In genomic region chr6:125160854-125161760, GRCm38 (mm10) we compare ENCODE assay signal across 8 mouse cellular contexts. TPM values are rescaled to one million over a fixed set of nuclear protein-coding genes. Genes with fewer than 3 reads are reported as not detected.
DNase-seq lines count a peak whose midpoint lies in the region; ATAC-seq and TF ChIP-seq lines count a peak whose summit lies in the region.

No protein-coding gene starts in this region.

- WGBS in embryonic facial prominence, embryonic 13.5 days: 16% methylated on average over 22 of the region's 22 CpGs
- 11% methylated on average over 22 of the region's 22 CpGs for WGBS in heart, embryonic 13.5 days
- WGBS in lung, embryonic 14.5 days: 17% methylated on average over 22 of the region's 22 CpGs

- no peak for ATAC-seq in embryonic facial prominence, embryonic 13.5 days (ENCODE audit: insufficient number of reproducible peaks, insufficient read depth, low FRiP score, low TSS enrichment, low read depth)
- peak; percentile 5; the same call in 1 of the 2 replicates for ATAC-seq in heart, embryonic 13.5 days (ENCODE audit: extremely low read depth, insufficient number of reproducible peaks, low FRiP score, low TSS enrichment)
- ATAC-seq in lung, embryonic 14.5 days (ENCODE audit: insufficient read depth): no peak

- peaks cover 59% of the 10 kb centered on the region for H3K36me3 ChIP-seq in embryonic facial prominence, embryonic 13.5 days
- H3K36me3 ChIP-seq in heart, embryonic 13.5 days: peaks cover 80% of the 10 kb centered on the region
- H3K36me3 ChIP-seq in lung, embryonic 14.5 days (ENCODE audit: insufficient read depth): peaks cover 62% of the 10 kb centered on the region

- peak overlapping the region; percentile 3; the same call in 1 of the 2 replicates for H3K4me3 ChIP-seq in embryonic facial prominence, embryonic 13.5 days
- H3K4me3 ChIP-seq in heart, embryonic 13.5 days: peak overlapping the region; percentile 98
- H3K4me3 ChIP-seq in lung, embryonic 14.5 days (ENCODE audit: low read depth, low read length): no peak overlapping the region

- peak overlapping the region; percentile 69 for H3K27ac ChIP-seq in embryonic facial prominence, embryonic 13.5 days
- peak overlapping the region; percentile 99 for H3K27ac ChIP-seq in heart, embryonic 13.5 days (replicated peaks)
- H3K27ac ChIP-seq in lung, embryonic 14.5 days (ENCODE audit: low read depth): peak overlapping the region; percentile 61; the same call in 1 of the 2 replicates

- no peaks in the 10 kb centered on the region for H3K9me3 ChIP-seq in embryonic facial prominence, embryonic 13.5 days
- H3K9me3 ChIP-seq in heart, embryonic 13.5 days: no peaks in the 10 kb centered on the region
- no peaks in the 10 kb centered on the region for H3K9me3 ChIP-seq in lung, embryonic 14.5 days (ENCODE audit: low read depth, low read length)

- H3K27me3 ChIP-seq in embryonic facial prominence, embryonic 13.5 days: no peaks in the 10 kb centered on the region
- H3K27me3 ChIP-seq in heart, embryonic 13.5 days (replicated peaks): no peaks in the 10 kb centered on the region
- no peaks in the 10 kb centered on the region for H3K27me3 ChIP-seq in lung, embryonic 14.5 days (ENCODE audit: insufficient read depth, low read length)

- no peak overlapping the region for H3K4me2 ChIP-seq in embryonic facial prominence, embryonic 13.5 days
- peak overlapping the region; percentile 73 for H3K4me2 ChIP-seq in heart, embryonic 13.5 days
- no peak overlapping the region for H3K4me2 ChIP-seq in lung, embryonic 14.5 days

- H3K4me1 ChIP-seq in embryonic facial prominence, embryonic 13.5 days: peaks cover 33% of the 10 kb centered on the region
- H3K4me1 ChIP-seq in heart, embryonic 13.5 days: peaks cover 43% of the 10 kb centered on the region
- H3K4me1 ChIP-seq in lung, embryonic 14.5 days (ENCODE audit: insufficient read depth): peaks cover 7% of the 10 kb centered on the region

- DNase-seq in CD4-positive helper T cell, adult 2 months (ENCODE audit: low read depth, low spot score): peak; percentile 56
- peak; percentile 88 for DNase-seq in MN1 (ENCODE audit: low spot score)
- peak; percentile 83 for DNase-seq in kidney, postnatal 14 days
- peak; percentile 73 for DNase-seq in lung, embryonic 14.5 days
- peak; percentile 86 for DNase-seq in skeletal muscle tissue, adult 2 months (ENCODE audit: low read depth, low spot score)
- DNase-seq in spleen, adult 12 weeks (ENCODE audit: low spot score): no peak

- H3K9ac ChIP-seq in embryonic facial prominence, embryonic 13.5 days: 0 out of 2 replicates have a peak overlapping the region, but pooled peaks have one; percentile 44
- H3K9ac ChIP-seq in heart, embryonic 13.5 days: peak overlapping the region; percentile 67
- no peak overlapping the region for H3K9ac ChIP-seq in lung, embryonic 14.5 days

- TF ChIP-seq CTCF in lung, embryonic 14.5 days (IDR thresholded peaks at IDR 0.05; ENCODE audit: low read depth): no peak

RNA-seq across cellular contexts. Expression of gene Gapdh, which starts 5.2 kb away (rescaled TPM):
- 1,482 and 1,867 TPM in 2 replicates for polyA plus RNA-seq in embryonic facial prominence, embryonic 13.5 days (2015; fragmentation: Nextera tagmentation; extraction: Ambion mirVana)
- polyA plus RNA-seq in heart, embryonic 13.5 days (2015; fragmentation: Nextera tagmentation; extraction: Ambion mirVana): 4,266 and 4,534 TPM in 2 replicates
- 1,954 TPM in 2 replicates for polyA plus RNA-seq in lung, embryonic 14.5 days (2014; fragmentation: Nextera tagmentation; extraction: Ambion mirVana)

RNA-seq across cellular contexts. Expression of gene Iffo1, which starts 16.1 kb away (rescaled TPM):
- polyA plus RNA-seq in embryonic facial prominence, embryonic 13.5 days (2015; fragmentation: Nextera tagmentation; extraction: Ambion mirVana): 15.5 and 17.6 TPM in 2 replicates
- polyA plus RNA-seq in heart, embryonic 13.5 days (2015; fragmentation: Nextera tagmentation; extraction: Ambion mirVana): 9.4 and 9.5 TPM in 2 replicates
- polyA plus RNA-seq in lung, embryonic 14.5 days (2014; fragmentation: Nextera tagmentation; extraction: Ambion mirVana): 6.0 and 6.2 TPM in 2 replicates

RNA-seq across cellular contexts. Expression of gene Nop2, which starts 29.4 kb away (rescaled TPM):
- polyA plus RNA-seq in embryonic facial prominence, embryonic 13.5 days (2015; fragmentation: Nextera tagmentation; extraction: Ambion mirVana): 62.5 and 69.3 TPM in 2 replicates
- 42.7 and 48.1 TPM in 2 replicates for polyA plus RNA-seq in heart, embryonic 13.5 days (2015; fragmentation: Nextera tagmentation; extraction: Ambion mirVana)
- polyA plus RNA-seq in lung, embryonic 14.5 days (2014; fragmentation: Nextera tagmentation; extraction: Ambion mirVana): 58.5 and 70.6 TPM in 2 replicates

RNA-seq across cellular contexts. Expression of gene Ncapd2, which starts 30.4 kb away (rescaled TPM):
- polyA plus RNA-seq in embryonic facial prominence, embryonic 13.5 days (2015; fragmentation: Nextera tagmentation; extraction: Ambion mirVana): 150 and 163 TPM in 2 replicates
- polyA plus RNA-seq in heart, embryonic 13.5 days (2015; fragmentation: Nextera tagmentation; extraction: Ambion mirVana): 80.3 and 81.8 TPM in 2 replicates
- polyA plus RNA-seq in lung, embryonic 14.5 days (2014; fragmentation: Nextera tagmentation; extraction: Ambion mirVana): 151 and 167 TPM in 2 replicates

RNA-seq across cellular contexts. Expression of gene Mrpl51, which starts 30.5 kb away (rescaled TPM):
- 216 and 218 TPM in 2 replicates for polyA plus RNA-seq in embryonic facial prominence, embryonic 13.5 days (2015; fragmentation: Nextera tagmentation; extraction: Ambion mirVana)
- polyA plus RNA-seq in heart, embryonic 13.5 days (2015; fragmentation: Nextera tagmentation; extraction: Ambion mirVana): 219 and 251 TPM in 2 replicates
- polyA plus RNA-seq in lung, embryonic 14.5 days (2014; fragmentation: Nextera tagmentation; extraction: Ambion mirVana): 202 and 205 TPM in 2 replicates
